Mouse (Mus musculus) hindbrain, embryonic 12.5 days (tissue): ENCODE results near the gene Prr19. TPM values are rescaled to one million over a fixed set of nuclear protein-coding genes. Genes with fewer than 3 reads are reported as not detected.

Experiments
- ATAC-seq: fragments of 200-750 bp; cut with Nextera tagmentation; 2 replicates; pipeline ENCODE4 v1.8.0; 2017; ENCODE audit warnings: moderate TSS enrichment; ENCODE audit not compliant: low FRiP score
- H3K27ac ChIP-seq: fragments of 300-500 bp; sonication (generic); 2 replicates; pipeline ENCODE4 v1.5.1; 2016; ENCODE audit warnings: mild to moderate bottlenecking
- H3K27me3 ChIP-seq: fragments of 300-500 bp; sonication (generic); 2 replicates; pipeline ENCODE4 v1.6.1; 2016; ENCODE audit warnings: mild to moderate bottlenecking
- H3K36me3 ChIP-seq: fragments of 300-500 bp; sonication (generic); 2 replicates; pipeline ENCODE4 v1.6.1; 2016; ENCODE audit warnings: mild to moderate bottlenecking
- H3K4me1 ChIP-seq: fragments of 300-500 bp; sonication (generic); 2 replicates; pipeline ENCODE4 v1.6.1; 2016
- H3K4me2 ChIP-seq: fragments of 300-500 bp; sonication (generic); replicated peaks from 2 replicates; pipeline ENCODE4 v1.6.1; 2016; ENCODE audit warnings: mild to moderate bottlenecking
- H3K4me3 ChIP-seq: fragments of 300-500 bp; sonication (generic); 2 replicates; pipeline ENCODE4 v1.5.1; 2016; ENCODE audit warnings: mild to moderate bottlenecking
- H3K9ac ChIP-seq: fragments of 300-500 bp; sonication (generic); 2 replicates; pipeline ENCODE4 v1.6.1; 2016; ENCODE audit warnings: mild to moderate bottlenecking, moderate library complexity
- H3K9me3 ChIP-seq: fragments of 300-500 bp; sonication (generic); replicated peaks from 2 replicates; pipeline ENCODE4 v1.6.1; 2016; ENCODE audit warnings: mild to moderate bottlenecking
- WGBS: fragments of 180-500 bp; shearing (Covaris S2); methylation state at CpG from one replicate; pipeline ENCODE4 v1.1.7; 2016; 5-methylcytosine and 5-hydroxymethylcytosine counted together
- polyA plus RNA-seq: library from polyadenylated mRNA; unstranded; fragments of >200 nt; fragmentation: Nextera tagmentation; extraction: Ambion mirVana; gene quantifications from 2 replicates; pipeline ENCODE4 v1.2.1, GENCODE M21; 2016

Gene Prr19
- polyA plus RNA-seq, 1 experiment from 2014 or later = 1.1 TPM

DNA sequence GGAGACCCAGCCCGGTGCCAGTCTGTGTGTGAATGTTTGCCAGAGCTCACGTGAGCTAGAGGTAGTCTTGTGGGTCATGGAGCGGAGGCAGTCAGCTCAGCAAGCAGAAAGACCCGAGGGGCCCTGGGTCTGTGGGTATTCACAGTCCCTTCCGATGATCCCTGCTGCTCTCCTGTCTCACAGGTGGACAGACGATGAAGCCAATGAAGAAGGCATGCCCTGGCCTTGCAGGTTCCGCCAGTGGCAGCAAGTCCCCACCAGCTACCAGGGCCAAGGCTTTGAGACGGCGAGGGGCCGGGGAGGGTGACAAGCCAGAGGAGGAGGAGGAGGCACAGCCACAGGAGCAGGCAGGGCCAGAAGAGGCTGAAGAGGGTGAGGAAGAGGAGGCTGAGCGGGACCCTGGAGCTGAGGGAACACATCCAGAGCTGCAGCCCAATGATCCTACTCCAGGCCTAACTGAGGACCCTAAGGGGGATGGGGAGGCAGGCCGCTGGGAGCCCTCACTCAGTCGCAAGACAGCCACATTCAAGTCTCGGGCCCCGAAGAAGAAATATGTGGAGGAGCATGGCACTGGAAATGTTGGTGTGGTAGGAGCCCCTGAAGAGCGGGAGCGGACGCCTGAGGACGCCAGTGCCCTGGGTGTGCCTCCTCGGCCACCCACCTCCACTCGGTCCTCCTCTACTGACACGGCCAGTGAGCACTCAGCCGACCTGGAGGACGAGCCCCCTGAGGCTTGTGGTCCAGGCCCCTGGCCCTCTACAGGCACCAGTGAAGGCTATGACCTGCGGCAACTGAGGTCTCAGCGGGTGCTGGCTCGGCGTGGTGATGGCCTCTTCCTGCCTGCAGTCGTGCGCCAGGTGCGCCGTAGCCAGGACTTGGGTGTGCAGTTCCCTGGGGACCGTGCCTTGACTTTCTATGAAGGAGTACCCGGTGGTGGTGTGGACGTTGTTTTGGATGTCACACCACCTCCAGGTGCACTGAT, 30.3 kb upstream of the Prr19 start:
- H3K9ac ChIP-seq = no peak overlapping the region
- WGBS = 89% methylated on average over 35 of the region's 35 CpGs
- H3K36me3 ChIP-seq = peaks cover 38% of the 10 kb centered on the region
- no peaks in the 10 kb centered on the region for H3K9me3 ChIP-seq
- no peaks in the 10 kb centered on the region for H3K27me3 ChIP-seq
- H3K4me1 ChIP-seq = peaks cover 47% of the 10 kb centered on the region
- ATAC-seq = no peak
- H3K27ac ChIP-seq = no peak overlapping the region
- no peak overlapping the region for H3K4me2 ChIP-seq
- H3K4me3 ChIP-seq = no peak overlapping the region

DNA sequence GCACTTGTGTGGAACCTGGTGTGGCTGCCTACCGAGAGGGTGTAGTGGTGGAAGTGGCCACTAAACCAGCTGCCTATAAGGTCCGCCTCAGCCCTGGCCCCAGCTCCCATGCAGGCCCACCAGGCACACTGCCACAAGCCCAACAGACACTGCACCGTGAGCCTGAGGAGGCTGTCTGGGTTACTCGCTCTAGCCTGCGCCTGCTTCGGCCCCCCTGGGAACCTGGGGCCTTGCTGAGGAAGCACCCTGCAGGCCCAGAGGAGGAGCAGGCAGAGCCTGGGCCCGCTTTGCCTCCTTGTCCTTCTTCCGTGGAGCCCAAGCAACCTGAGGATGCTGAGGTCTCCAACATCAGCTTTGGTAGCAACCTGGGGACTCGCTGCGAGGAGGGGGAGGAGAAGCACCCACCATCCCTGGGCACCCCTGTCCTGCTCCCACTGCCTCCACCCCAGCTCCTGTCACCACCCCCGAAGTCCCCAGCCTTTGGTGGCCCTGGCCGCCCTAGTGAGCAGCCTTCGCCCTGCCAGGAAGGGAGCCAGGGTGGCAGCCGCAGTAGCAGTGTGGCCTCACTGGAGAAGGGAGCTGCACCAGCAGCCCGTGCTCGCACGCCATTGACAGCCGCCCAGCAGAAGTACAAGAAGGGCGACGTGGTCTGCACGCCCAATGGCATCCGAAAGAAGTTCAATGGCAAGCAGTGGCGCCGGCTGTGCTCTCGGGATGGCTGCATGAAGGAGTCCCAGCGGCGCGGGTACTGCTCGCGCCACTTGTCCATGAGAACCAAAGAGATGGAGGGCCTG, 29.4 kb upstream of the Prr19 start:
- Histone ChIP-seq H3K4me1 (peaks cover 49% of the 10 kb centered on the region), H3K4me3 (0 out of 2 replicates have a peak overlapping the region, but pooled peaks have one; percentile 7), H3K9me3 (no peaks in the 10 kb centered on the region), H3K27ac (no peak overlapping the region), H3K36me3 (peaks cover 38% of the 10 kb centered on the region), H3K4me2 (no peak overlapping the region), H3K27me3 (no peaks in the 10 kb centered on the region), H3K9ac (no peak overlapping the region)
- ATAC-seq = no peak
- WGBS = 90% methylated on average over 30 of the region's 30 CpGs

DNA sequence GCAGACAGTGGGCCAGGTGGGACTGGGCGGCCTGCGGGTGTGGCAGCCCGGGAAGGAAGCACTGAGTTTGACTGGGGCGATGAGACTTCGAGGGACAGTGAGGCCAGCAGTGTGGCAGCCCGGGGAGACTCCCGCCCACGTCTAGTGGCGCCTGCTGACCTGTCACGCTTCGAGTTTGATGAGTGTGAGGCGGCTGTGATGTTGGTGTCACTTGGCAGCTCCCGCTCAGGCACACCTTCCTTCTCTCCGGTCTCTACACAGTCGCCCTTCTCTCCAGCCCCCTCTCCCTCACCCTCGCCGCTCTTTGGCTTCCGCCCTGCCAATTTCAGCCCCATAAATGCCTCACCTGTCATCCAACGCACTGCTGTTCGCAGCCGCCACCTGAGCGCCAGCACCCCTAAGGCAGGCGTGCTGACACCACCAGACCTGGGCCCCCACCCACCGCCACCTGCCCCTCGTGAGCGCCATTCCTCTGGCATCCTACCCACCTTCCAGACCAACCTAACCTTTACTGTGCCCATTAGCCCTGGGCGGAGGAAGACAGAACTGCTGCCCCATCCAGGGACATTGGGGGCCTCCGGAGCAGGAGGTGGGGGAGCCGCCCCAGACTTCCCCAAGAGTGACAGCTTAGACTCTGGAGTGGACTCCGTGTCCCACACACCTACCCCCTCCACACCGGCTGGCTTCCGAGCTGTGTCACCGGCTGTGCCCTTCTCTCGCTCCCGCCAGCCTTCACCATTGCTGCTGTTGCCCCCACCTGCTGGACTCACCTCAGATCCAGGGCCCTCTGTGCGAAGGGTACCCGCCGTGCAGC, 28.6 kb upstream of the Prr19 start:
- 0 out of 2 replicates have a peak overlapping the region, but pooled peaks have one; percentile 7 for H3K4me3 ChIP-seq
- WGBS = 89% methylated on average over 37 of the region's 38 CpGs

DNA sequence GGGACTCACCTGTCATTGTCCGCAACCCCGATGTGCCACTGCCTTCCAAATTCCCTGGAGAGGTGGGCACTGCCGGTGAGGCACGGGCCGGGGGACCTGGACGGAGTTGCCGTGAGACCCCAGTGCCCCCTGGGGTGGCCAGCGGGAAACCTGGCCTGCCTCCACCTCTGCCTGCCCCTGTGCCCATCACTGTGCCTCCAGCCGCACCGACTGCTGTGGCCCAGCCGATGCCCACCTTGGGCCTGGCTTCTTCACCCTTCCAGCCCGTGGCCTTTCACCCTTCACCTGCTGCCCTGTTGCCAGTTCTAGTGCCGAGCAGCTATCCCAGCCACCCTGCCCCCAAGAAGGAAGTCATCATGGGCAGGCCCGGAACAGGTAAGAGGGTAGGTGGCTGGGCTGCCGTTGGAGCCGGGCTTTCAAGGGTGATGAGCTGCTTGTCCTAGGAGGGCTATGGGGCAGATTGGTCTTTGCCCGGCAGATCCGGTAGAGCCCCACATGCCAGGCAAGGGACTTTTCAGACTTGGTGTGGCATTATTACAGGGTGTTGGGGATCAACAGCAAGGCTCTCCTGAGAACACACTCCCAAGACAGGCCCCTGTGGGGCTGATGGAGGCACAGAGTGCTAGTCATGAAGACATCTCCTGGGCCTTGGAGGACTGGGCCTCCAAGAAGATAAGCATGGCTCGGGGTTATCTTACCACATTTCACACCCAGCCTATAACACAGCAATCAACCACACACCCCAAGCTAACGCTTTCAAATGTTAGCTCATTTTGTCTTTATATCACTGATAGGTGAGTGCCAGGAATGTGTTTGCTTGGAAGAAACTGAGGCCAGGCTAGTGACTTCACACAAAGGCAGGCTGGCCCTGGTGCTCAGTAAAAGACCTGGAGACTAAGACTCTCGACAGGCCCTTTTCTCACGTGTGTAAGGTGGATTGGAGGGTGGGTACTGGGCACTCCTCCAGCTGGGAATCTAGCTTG, 27.7 kb upstream of the Prr19 start:
- Histone ChIP-seq H3K4me2 (no peak overlapping the region), H3K9ac (peak overlapping the region; percentile 24; the same call in 1 of the 2 replicates), H3K27ac (no peak overlapping the region), H3K36me3 (peaks cover 38% of the 10 kb centered on the region), H3K27me3 (no peaks in the 10 kb centered on the region), H3K4me3 (no peak overlapping the region), H3K9me3 (no peaks in the 10 kb centered on the region), H3K4me1 (peaks cover 56% of the 10 kb centered on the region)
- ATAC-seq = no peak
- WGBS = 92% methylated on average over 22 of the region's 22 CpGs

More for the DNA sequence above, 28.6 kb upstream of the Prr19 start:
- no peak overlapping the region for H3K27ac ChIP-seq
- ATAC-seq = no peak
- H3K36me3 ChIP-seq = peaks cover 38% of the 10 kb centered on the region
- H3K4me2 ChIP-seq = no peak overlapping the region
- H3K9ac ChIP-seq = no peak overlapping the region
- H3K9me3 ChIP-seq = no peaks in the 10 kb centered on the region
- no peaks in the 10 kb centered on the region for H3K27me3 ChIP-seq
- peaks cover 51% of the 10 kb centered on the region for H3K4me1 ChIP-seq

GRCm38 (mm10) chr7:25274571-25274970, 26.6 kb upstream of the Prr19 start:
- no peak for ATAC-seq
- peaks cover 51% of the 10 kb centered on the region for H3K4me1 ChIP-seq

DNA sequence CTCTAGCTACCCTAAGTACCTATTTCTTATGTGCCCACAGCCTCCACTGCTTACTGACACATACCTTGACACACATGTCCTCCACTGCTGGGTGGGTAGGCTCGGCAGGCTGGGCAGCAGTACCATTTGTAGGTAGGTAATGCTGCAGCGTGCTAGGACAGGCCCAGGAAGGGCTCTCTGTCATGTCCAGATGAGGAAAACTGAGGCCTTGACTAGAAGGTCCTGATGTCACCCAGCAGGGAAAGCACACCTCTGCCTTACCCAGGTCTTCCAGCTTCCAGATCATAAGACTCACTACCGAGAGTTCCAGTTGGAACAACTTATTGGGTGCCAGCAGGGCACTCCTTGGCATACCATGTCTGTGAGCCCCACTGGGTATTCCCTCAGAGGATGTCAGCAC, 26.2 kb upstream of the Prr19 start:
- Histone ChIP-seq H3K4me1 (peaks cover 51% of the 10 kb centered on the region), H3K27me3 (no peaks in the 10 kb centered on the region), H3K36me3 (peaks cover 38% of the 10 kb centered on the region), H3K9ac (no peak overlapping the region), H3K9me3 (no peaks in the 10 kb centered on the region), H3K4me2 (no peak overlapping the region; the same call in 1 of the 2 replicates), H3K27ac (no peak overlapping the region), H3K4me3 (no peak overlapping the region)
- ATAC-seq = no peak
- WGBS = 86% methylated on average over 3 of the region's 3 CpGs

More at GRCm38 (mm10) chr7:25274571-25274970, 26.6 kb upstream of the Prr19 start:
- WGBS = 52% methylated on average over 5 of the region's 5 CpGs
- H3K9ac ChIP-seq = 0 out of 2 replicates have a peak overlapping the region, but pooled peaks have one; percentile 24
- H3K9me3 ChIP-seq = no peaks in the 10 kb centered on the region
- peaks cover 38% of the 10 kb centered on the region for H3K36me3 ChIP-seq
- H3K4me3 ChIP-seq = no peak overlapping the region
- no peak overlapping the region; the same call in 1 of the 2 replicates for H3K4me2 ChIP-seq
- H3K27me3 ChIP-seq = no peaks in the 10 kb centered on the region
- H3K27ac ChIP-seq = no peak overlapping the region

- Histone ChIP-seq H3K9ac (0 out of 2 replicates have a peak overlapping the region, but pooled peaks have one; percentile 32), H3K27ac (0 out of 2 replicates have a peak overlapping the region, but pooled peaks have one; percentile 17), H3K4me3 (no peak overlapping the region), H3K4me1 (peaks cover 54% of the 10 kb centered on the region), H3K27me3 (no peaks in the 10 kb centered on the region), H3K4me2 (no peak overlapping the region), H3K36me3 (peaks cover 36% of the 10 kb centered on the region), H3K9me3 (no peaks in the 10 kb centered on the region)
- no peak for ATAC-seq
- 54% methylated on average over 9 of the region's 9 CpGs for WGBS
These were observed 25.5 kb upstream of the Prr19 start for GRCm38 (mm10) chr7:25275555-25276298.

GRCm38 (mm10) chr7:25277405-25277804, 23.8 kb upstream of the Prr19 start:
- no peak for ATAC-seq
- Histone ChIP-seq H3K9ac (peak overlapping the region; percentile 86; the same call in 1 of the 2 replicates), H3K27ac (peak overlapping the region; percentile 99; the same call in 1 of the 2 replicates)

DNA sequence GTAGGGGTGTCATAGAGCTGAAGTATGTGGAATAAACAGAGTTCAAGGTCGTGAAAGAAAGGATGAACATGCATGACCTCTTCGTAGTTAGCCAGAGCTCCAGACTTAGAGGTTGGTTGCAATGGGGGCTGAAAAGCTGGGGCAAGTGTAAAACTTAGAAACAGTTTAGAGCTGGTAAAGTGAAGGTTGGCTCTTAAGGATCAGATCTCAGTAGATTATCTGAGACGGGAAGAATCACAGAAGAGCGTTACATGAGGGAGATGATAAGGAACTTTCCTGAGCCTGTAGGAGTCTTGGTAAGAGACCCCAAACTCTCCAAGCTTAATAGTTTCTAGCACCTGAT, 23.2 kb upstream of the Prr19 start:
- no peaks in the 10 kb centered on the region for H3K9me3 ChIP-seq
- peaks cover 65% of the 10 kb centered on the region for H3K4me1 ChIP-seq
- H3K27me3 ChIP-seq = no peaks in the 10 kb centered on the region
- 16% methylated on average over 4 of the region's 4 CpGs for WGBS
- peak overlapping the region; percentile 86 for H3K9ac ChIP-seq
- H3K4me2 ChIP-seq = peak overlapping the region; percentile 91
- H3K4me3 ChIP-seq = peak overlapping the region; percentile 60
- H3K36me3 ChIP-seq = peaks cover 14% of the 10 kb centered on the region
- H3K27ac ChIP-seq = peak overlapping the region; percentile 99
- ATAC-seq = no peak

More at GRCm38 (mm10) chr7:25277405-25277804, 23.8 kb upstream of the Prr19 start:
- Histone ChIP-seq H3K9me3 (no peaks in the 10 kb centered on the region), H3K36me3 (peaks cover 19% of the 10 kb centered on the region), H3K4me3 (peak overlapping the region; percentile 60; the same call in 1 of the 2 replicates), H3K4me1 (peaks cover 64% of the 10 kb centered on the region), H3K27me3 (no peaks in the 10 kb centered on the region), H3K4me2 (peak overlapping the region; percentile 91)
- 90% methylated on average over 4 of the region's 4 CpGs for WGBS
